ENCODE assay signal across 8 mouse cellular contexts in the genomic region with DNA sequence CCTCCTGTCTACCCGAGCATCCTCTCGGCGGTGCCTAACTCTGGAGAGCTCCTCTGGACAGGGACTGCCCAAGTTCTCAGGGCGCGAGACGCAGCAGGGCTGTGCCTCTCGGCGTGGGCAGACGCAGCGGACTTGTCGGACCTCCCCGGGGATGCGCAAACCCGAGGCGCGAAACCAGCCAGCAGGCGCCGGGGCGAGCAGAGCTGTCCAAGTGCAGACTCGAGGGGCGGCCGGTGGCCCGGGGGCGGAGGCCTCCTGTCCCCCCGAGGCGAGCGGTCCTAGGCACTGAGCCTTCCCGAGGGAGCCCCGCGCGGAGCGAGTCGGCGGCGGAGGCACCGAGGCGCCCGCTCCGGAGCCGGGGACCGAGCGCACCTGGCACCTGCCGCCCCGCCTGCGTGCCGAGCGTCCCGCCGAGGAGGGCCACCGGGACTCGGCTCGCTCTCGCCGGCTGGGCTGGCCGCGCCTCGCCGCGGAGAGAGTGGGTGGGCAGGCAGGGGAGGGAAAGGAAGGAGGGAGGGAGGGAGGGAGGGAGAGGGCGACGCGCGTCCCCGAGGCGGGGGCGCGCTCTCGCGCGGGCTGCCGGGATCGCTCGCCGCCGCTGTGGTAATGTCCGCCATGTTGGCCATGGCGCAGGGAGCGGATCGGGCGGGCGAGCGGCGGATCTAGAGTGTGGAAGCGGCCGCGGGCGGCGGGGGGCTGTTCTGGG. TPM values are rescaled to one million over a fixed set of nuclear protein-coding genes. Genes with fewer than 3 reads are reported as not detected.
DNase-seq lines count a peak whose midpoint lies in the region; ATAC-seq and TF ChIP-seq lines count a peak whose summit lies in the region.

A gene (plus strand): TSS at position 556 of the 706 bp plus-strand sequence.

- no peak for TF ChIP-seq CTCF in cortical plate, adult 2 months (IDR thresholded peaks at IDR 0.05; ENCODE audit: extremely low read depth, insufficient read depth, low read length)

- H3K27ac ChIP-seq in cortical plate, adult 2 months (ENCODE audit: insufficient read depth, low read length): peak within 1 kb of the TSS; percentile 97

- H3K4me3 ChIP-seq in cortical plate, adult 2 months (ENCODE audit: insufficient read depth, low read length): peak within 1 kb of the TSS; percentile 89

- peak; percentile 49 for ATAC-seq in megakaryocyte, adult 5-6 weeks (ENCODE audit: poor library complexity, severe bottlenecking)

- peaks cover 2% of the 10 kb centered on the region; the same call in 1 of the 2 replicates for H3K4me1 ChIP-seq in cortical plate, adult 2 months (ENCODE audit: control insufficient read depth, insufficient read depth, low read length)

- 0 out of 2 replicates have a peak, but pooled peaks have one; percentile 45 for TF ChIP-seq POLR2A in cortical plate, adult 2 months (IDR thresholded peaks at IDR 0.05; ENCODE audit: extremely low read depth, insufficient read depth, low read length)

- peak; percentile 79 for DNase-seq in adipocyte (ENCODE audit: low spot score)
- peak; percentile 72 to 78 for DNase-seq in gastrocnemius, adult 8-10 months (ENCODE audit: low spot score in 2 of 2)
- peak; percentile 90 for DNase-seq in induced T-regulatory cell, adult 2 months (ENCODE audit: low read depth)
- DNase-seq in left cerebral cortex, adult 8-10 months (ENCODE audit: low spot score in 2 of 2): peak; percentile 59 to 69
- peak; percentile 87 for DNase-seq in right cerebral cortex, adult 18-20 months
- DNase-seq in urinary bladder, adult 2 months (ENCODE audit: low spot score): peak; percentile 80

RNA-seq across cellular contexts. Expression of the gene that starts here (rescaled TPM):
- 24.3 TPM in 2 replicates for polyA plus RNA-seq in cortical plate, adult 2 months (2012; rRNA removed)
- total RNA-seq in gastrocnemius, adult 8-10 months (2022): 10 to 100 TPM; 13.2 to 19.4 (median 15.8) TPM
- total RNA-seq in left cerebral cortex, adult 8-10 months (2022): 10 to 100 TPM; 48.0 to 60.4 (median 57.8) TPM
- total RNA-seq in megakaryocyte, adult 5-6 weeks (2015): 31.5 and 36.2 TPM in 2 replicates
- 43.7 and 46.8 TPM in 2 replicates for total RNA-seq in megakaryocyte, adult 5-6 weeks (2017)
- polyA plus RNA-seq in urinary bladder, adult 2 months (2012; rRNA removed): 13.3 and 18.0 TPM in 2 replicates

Comparison
In these comparisons a context has a peak if more than half of its experiments do, and no peak if none do; other contexts are left out.
1. Peak in every context shown above with its lines: DNase-seq, ATAC-seq, H3K4me3 ChIP-seq and H3K27ac ChIP-seq.